Mouse (Mus musculus): ENCODE measurements around the gene Tcp10a.
"Not testable (repeated sequence)": the region's sequence is repeated elsewhere in the genome, so short reads cannot be mapped to it uniquely, and the experiment has no call there.

Gene Tcp10a

GRCm38 (mm10) chr17:7371879-7372278, 47.4 kb downstream of the Tcp10a start, which contains the start of gene Gm49630:
TSS of gene Gm49630 (minus strand) at chr17:7371979.
- DNase-seq: not testable (repeated sequence)

DNA sequence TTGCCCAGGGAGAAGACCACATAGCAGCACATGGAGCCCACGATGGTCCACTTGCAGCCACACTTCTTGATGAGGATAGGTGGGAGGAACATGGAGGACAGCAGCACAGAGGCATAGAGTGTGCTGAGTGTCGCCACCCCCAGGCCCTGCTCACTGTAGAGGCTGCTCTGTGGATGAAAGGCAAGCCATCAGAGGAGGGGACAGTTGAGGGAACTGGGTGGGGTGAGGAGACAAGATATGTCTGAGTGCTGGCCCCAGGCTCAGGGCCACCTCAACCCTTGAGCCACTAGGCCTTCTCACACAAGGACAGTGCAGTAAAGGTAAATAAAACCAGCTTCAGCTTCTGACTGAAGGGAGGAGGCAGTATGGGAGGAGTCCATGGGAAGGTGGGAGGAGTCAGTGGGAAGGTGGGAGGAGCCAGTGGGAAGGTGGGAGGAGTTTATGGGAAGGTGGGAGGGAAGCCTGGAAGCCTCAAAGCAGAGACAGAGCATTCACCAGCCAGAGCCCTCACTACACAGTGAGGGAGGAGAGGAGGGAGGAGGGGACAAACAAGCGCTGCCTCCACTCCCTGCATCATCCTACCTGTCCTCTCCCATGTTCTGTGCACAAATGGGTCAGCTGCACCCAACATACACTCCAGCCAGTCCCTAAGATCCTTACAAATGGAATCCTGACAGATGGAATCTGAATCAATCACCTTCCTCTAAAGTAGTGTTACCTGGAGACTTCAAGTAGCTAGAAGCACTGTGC, 52.7 kb downstream of the Tcp10a start:
- not testable (repeated sequence) for DNase-seq

DNA sequence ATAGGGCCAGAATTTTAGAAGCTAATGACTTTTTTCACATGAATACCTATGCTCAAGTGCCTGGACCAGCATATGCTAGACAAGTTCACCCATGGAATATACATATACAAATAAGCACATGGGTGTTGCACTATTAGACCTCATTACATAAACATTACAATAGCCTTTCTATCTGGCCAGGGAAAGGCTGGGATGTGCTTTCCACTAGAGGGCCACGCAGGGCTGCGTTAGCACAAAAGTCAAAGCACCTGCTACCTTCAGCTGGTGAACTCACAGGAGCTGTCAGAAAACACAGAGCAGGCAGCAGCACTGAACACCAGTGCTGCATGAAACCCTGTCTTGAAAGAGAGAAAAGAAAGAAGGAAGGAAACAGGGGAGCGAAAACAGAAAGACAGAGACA, 53.5 kb downstream of the Tcp10a start:
- not testable (repeated sequence) for DNase-seq

GRCm38 (mm10) chr17:7382711-7383110, 58.3 kb downstream of the Tcp10a start:
- not testable (repeated sequence) for DNase-seq

GRCm38 (mm10) chr17:7383167-7384143, 59.0 kb downstream of the Tcp10a start:
- DNase-seq: not testable (repeated sequence)

- DNase-seq: not testable (repeated sequence)
These were observed 60.9 kb downstream of the Tcp10a start, which contains the start of gene Unc93a2 for GRCm38 (mm10) chr17:7385364-7385763. TSS of gene Unc93a2 (minus strand) at chr17:7385464.

- DNase-seq: peak in 1 of 2 experiments; percentile 23
These were observed 61.6 kb downstream of the Tcp10a start for GRCm38 (mm10) chr17:7386016-7386415.

DNA sequence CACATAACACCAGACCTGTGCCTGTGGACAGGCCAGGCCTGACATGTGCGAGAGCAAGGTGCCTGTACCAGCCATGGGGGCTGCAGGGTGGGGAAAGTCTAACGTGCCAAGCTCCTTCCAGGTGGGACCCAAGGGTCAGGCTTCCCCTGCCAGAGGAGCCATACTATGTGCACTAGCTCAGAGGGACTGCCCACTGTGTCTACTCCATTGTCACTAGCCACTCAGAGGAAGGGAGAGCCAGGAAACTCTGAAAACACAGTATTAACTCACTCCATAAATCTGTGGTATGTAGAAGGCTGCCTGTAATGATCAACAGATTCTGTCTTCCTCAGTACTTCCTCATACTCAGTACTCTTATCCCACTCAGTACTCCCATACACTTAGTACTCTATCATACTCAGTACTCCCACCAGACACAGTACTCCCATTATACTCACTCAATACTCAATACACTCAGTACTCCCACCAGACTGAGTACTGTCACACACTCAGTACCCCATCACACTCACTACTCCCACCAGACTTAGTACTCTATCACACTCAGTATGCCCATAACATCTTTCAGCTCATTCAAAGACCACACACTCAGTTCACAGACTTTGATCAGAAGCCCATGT, 64.0 kb downstream of the Tcp10a start:
- not testable (repeated sequence) for DNase-seq

DNA sequence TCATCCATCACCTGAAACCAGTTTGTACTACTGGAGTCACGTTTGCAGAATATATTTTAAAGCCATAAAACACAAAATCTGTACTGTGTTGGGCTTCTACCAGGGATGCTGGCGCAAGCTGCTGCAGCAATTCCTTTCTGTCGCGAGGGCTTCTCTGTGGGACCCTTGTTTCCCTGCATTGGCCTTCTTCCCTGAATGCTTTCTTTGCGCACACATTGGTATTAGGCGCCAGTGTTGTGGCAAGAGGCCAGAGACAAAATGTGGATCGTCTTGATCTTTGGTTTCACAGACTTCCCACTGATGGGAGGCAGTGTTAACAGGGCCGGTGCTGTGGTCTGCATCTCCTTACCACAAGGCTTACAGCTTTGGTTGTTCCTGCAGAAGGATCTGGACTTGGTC, 64.5 kb downstream of the Tcp10a start:
- not testable (repeated sequence) for DNase-seq

- DNase-seq: peak in 1 of 2 experiments; percentile 8
These were observed 65.5 kb downstream of the Tcp10a start for GRCm38 (mm10) chr17:7389898-7390297.

- not testable (repeated sequence) for DNase-seq
These were observed 70.7 kb downstream of the Tcp10a start for GRCm38 (mm10) chr17:7395116-7395515.
